Mouse (Mus musculus) hindbrain, postnatal 0 days (tissue): ENCODE measurements around the gene Grem1. TPM values are rescaled to one million over a fixed set of nuclear protein-coding genes. Genes with fewer than 3 reads are reported as not detected.

Experiments
- ATAC-seq: fragments of 200-750 bp; cut with Nextera tagmentation; 2 replicates; pipeline ENCODE4 v1.8.0; 2017; ENCODE audit warnings: mild to moderate bottlenecking, moderate TSS enrichment, moderate library complexity
- DNase-seq: peaks from one replicate; pipeline ENCODE4 v3.0.0-alpha.2; 2015; ENCODE audit warnings: low spot score
- H3K27ac ChIP-seq: fragments of 300-500 bp; sonication (generic); 2 replicates; pipeline ENCODE4 v1.5.1; 2014; ENCODE audit warnings: mild to moderate bottlenecking
- H3K27me3 ChIP-seq: fragments of 300-500 bp; sonication (generic); 2 replicates; pipeline ENCODE4 v1.6.1; 2014; ENCODE audit warnings: low read length, mixed read lengths; ENCODE audit not compliant: insufficient read depth
- H3K36me3 ChIP-seq: fragments of 300-500 bp; sonication (generic); 2 replicates; pipeline ENCODE4 v1.6.1; 2014; ENCODE audit warnings: low read length, mixed read lengths; ENCODE audit not compliant: insufficient read depth
- H3K4me1 ChIP-seq: fragments of 300-500 bp; sonication (generic); 2 replicates; pipeline ENCODE4 v1.6.1; 2014; ENCODE audit warnings: antibody characterized with exemption, low read length, mixed read lengths; ENCODE audit not compliant: insufficient read depth
- H3K4me2 ChIP-seq: fragments of 300-500 bp; sonication (generic); 2 replicates; pipeline ENCODE4 v1.6.1; 2014; ENCODE audit warnings: low read depth, mild to moderate bottlenecking, low read length, moderate library complexity, mixed read lengths
- H3K4me3 ChIP-seq: fragments of 300-500 bp; sonication (generic); 2 replicates; pipeline ENCODE4 v1.5.1; 2014; ENCODE audit warnings: low read length
- H3K9ac ChIP-seq: fragments of 300-500 bp; sonication (generic); replicated peaks from 2 replicates; pipeline ENCODE4 v1.6.1; 2014; ENCODE audit warnings: mild to moderate bottlenecking, low read length, moderate library complexity, mixed read lengths
- H3K9me3 ChIP-seq: fragments of 300-500 bp; sonication (generic); 2 replicates; pipeline ENCODE4 v1.6.1; 2016; ENCODE audit warnings: low read length, mixed read lengths
- CTCF ChIP-seq: IDR thresholded peaks from 2 replicates; pipeline ENCODE4 v1.5.1; 2016; ENCODE audit warnings: antibody characterized with exemption, control low read depth, low read depth
- WGBS: fragments of 180-500 bp; shearing (Covaris S2); extraction: QIAGEN DNeasy Blood & Tissue Kit; methylation state at CpG from one replicate; pipeline ENCODE4 v1.1.7; 2014; 5-methylcytosine and 5-hydroxymethylcytosine counted together
- polyA plus RNA-seq: library from polyadenylated mRNA; unstranded; fragments of >200 nt; fragmentation: Nextera tagmentation; extraction: Ambion mirVana; gene quantifications from 2 replicates; pipeline ENCODE4 v1.2.1, GENCODE M21; 2015
- total RNA-seq: library from RNA; depleted of rRNA; stranded (reverse); fragments of >200 nt; gene quantifications from 2 replicates; pipeline ENCODE4 v1.2.3, GENCODE M21; 2014

The Grem1 gene
- total and polyA plus RNA-seq, 2 experiments from 2014 or later: 1.6 to 4.5 TPM

- H3K27me3 ChIP-seq: 0 out of 2 replicates have a peak, but pooled peaks cover 2% of the 10 kb centered on the region
- WGBS: 89% methylated on average over 5 of the region's 5 CpGs
Measured at GRCm38 (mm10) chr2:113764968-113765367, 6.5 kb upstream of the Grem1 start.

GRCm38 (mm10) chr2:113757525-113758310, 728 bp downstream of the Grem1 start:
- Histone ChIP-seq H3K27me3 (peaks cover 7% of the 10 kb centered on the region; the same call in 1 of the 2 replicates), H3K4me1 (peaks cover 7% of the 10 kb centered on the region), H3K4me2 (peak overlapping the region; percentile 96), H3K9me3 (no peaks in the 10 kb centered on the region), H3K36me3 (no peaks in the 10 kb centered on the region), H3K9ac (peak overlapping the region; percentile 55; the same call in 1 of the 2 replicates), H3K27ac (no peak overlapping the region), H3K4me3 (peak overlapping the region; percentile 61)
- WGBS: under 1% methylated on average over 47 of the region's 47 CpGs
- DNase-seq (peak; percentile 58), ATAC-seq (peak; percentile 67)
- no peak for TF ChIP-seq CTCF

More at GRCm38 (mm10) chr2:113764968-113765367, 6.5 kb upstream of the Grem1 start:
- DNase-seq (no peak), ATAC-seq (no peak)
- no peak for TF ChIP-seq CTCF
- H3K4me1 ChIP-seq: no peaks in the 10 kb centered on the region
- H3K9me3 ChIP-seq: no peaks in the 10 kb centered on the region
- H3K4me3 ChIP-seq: no peak overlapping the region
- no peaks in the 10 kb centered on the region for H3K36me3 ChIP-seq
- H3K27ac ChIP-seq: no peak overlapping the region
- H3K4me2 ChIP-seq: no peak overlapping the region
- H3K9ac ChIP-seq: no peak overlapping the region

- ATAC-seq (no peak), DNase-seq (no peak)
- no peaks in the 10 kb centered on the region for H3K9me3 ChIP-seq
- H3K4me2 ChIP-seq: peak overlapping the region; percentile 96
- no peak for TF ChIP-seq CTCF
- no peaks in the 10 kb centered on the region for H3K36me3 ChIP-seq
- peak overlapping the region; percentile 55; the same call in 1 of the 2 replicates for H3K9ac ChIP-seq
- H3K27me3 ChIP-seq: peaks cover 7% of the 10 kb centered on the region; the same call in 1 of the 2 replicates
- H3K27ac ChIP-seq: no peak overlapping the region
- H3K4me1 ChIP-seq: peaks cover 7% of the 10 kb centered on the region
- 2% methylated on average over 12 of the region's 12 CpGs for WGBS
- H3K4me3 ChIP-seq: peak overlapping the region; percentile 61
Measured at GRCm38 (mm10) chr2:113756924-113757524, 1.4 kb downstream of the Grem1 start.

- Histone ChIP-seq H3K9ac (no peak overlapping the region), H3K36me3 (no peaks in the 10 kb centered on the region), H3K4me1 (no peaks in the 10 kb centered on the region), H3K9me3 (no peaks in the 10 kb centered on the region), H3K4me2 (no peak overlapping the region), H3K4me3 (no peak overlapping the region), H3K27me3 (no peaks in the 10 kb centered on the region), H3K27ac (no peak overlapping the region)
- DNase-seq: no peak
- 81% methylated on average over 12 of the region's 12 CpGs for WGBS
- no peak for ATAC-seq
- TF ChIP-seq CTCF: no peak
Measured at GRCm38 (mm10) chr2:113749721-113750120, 8.7 kb downstream of the Grem1 start.

- no peak for TF ChIP-seq CTCF
- H3K4me1 ChIP-seq: no peaks in the 10 kb centered on the region
- no peak for DNase-seq
- H3K4me3 ChIP-seq: no peak overlapping the region
- no peaks in the 10 kb centered on the region for H3K27me3 ChIP-seq
- WGBS: 93% methylated on average over 9 of the region's 9 CpGs
- no peak for ATAC-seq
- no peaks in the 10 kb centered on the region for H3K36me3 ChIP-seq
- H3K27ac ChIP-seq: no peak overlapping the region
- no peak overlapping the region for H3K9ac ChIP-seq
- no peaks in the 10 kb centered on the region for H3K9me3 ChIP-seq
- no peak overlapping the region for H3K4me2 ChIP-seq
Measured at GRCm38 (mm10) chr2:113749309-113749708, 9.1 kb downstream of the Grem1 start.

- ATAC-seq (no peak), DNase-seq (no peak)
- WGBS: 99% methylated on average over 3 of the region's 3 CpGs
- no peaks in the 10 kb centered on the region for H3K27me3 ChIP-seq
- TF ChIP-seq CTCF: no peak
- H3K4me3 ChIP-seq: no peak overlapping the region
- H3K36me3 ChIP-seq: no peaks in the 10 kb centered on the region
- H3K27ac ChIP-seq: no peak overlapping the region
- no peaks in the 10 kb centered on the region for H3K9me3 ChIP-seq
- no peak overlapping the region for H3K9ac ChIP-seq
- no peaks in the 10 kb centered on the region for H3K4me1 ChIP-seq
- no peak overlapping the region for H3K4me2 ChIP-seq
Measured at GRCm38 (mm10) chr2:113728581-113728980, 29.9 kb downstream of the Grem1 start.
